Mouse (Mus musculus) kidney, postnatal 10 days (tissue): ENCODE data around the gene Mospd3.

Source experiments
- DNase-seq: peaks from one replicate; pipeline ENCODE4 v3.0.0; 2021; ENCODE audit warnings: mixed read lengths

Mospd3 gene

GRCm38 (mm10) chr5:137600619-137601364, at the start of gene Mospd3:
TSS of gene Mospd3 (minus strand) at chr5:137601058.
- peak; percentile 98 for DNase-seq

GRCm38 (mm10) chr5:137649669-137650571, 49.1 kb upstream of the Mospd3 start:
- DNase-seq = no peak

- DNase-seq = no peak
These were observed 48.4 kb upstream of the Mospd3 start for GRCm38 (mm10) chr5:137649251-137649650.

- no peak for DNase-seq
These were observed 47.2 kb upstream of the Mospd3 start for GRCm38 (mm10) chr5:137647827-137648601.

GRCm38 (mm10) chr5:137645652-137646091, 44.8 kb upstream of the Mospd3 start, which contains the start of gene Irs3:
TSS of gene Irs3 (minus strand) at chr5:137645714.
- DNase-seq = peak; percentile 56

- peak; percentile 56 for DNase-seq
These were observed 44.3 kb upstream of the Mospd3 start for GRCm38 (mm10) chr5:137645091-137645651.

- DNase-seq = no peak
These were observed 43.6 kb upstream of the Mospd3 start for GRCm38 (mm10) chr5:137644484-137644883.

- no peak for DNase-seq
These were observed 42.0 kb upstream of the Mospd3 start for GRCm38 (mm10) chr5:137642886-137643285.

GRCm38 (mm10) chr5:137641054-137641453, 40.2 kb upstream of the Mospd3 start, which contains the start of gene Sap25:
TSS of gene Sap25 (plus strand) at chr5:137641334.
- DNase-seq = peak; percentile 57

- no peak for DNase-seq
These were observed 38.6 kb upstream of the Mospd3 start for GRCm38 (mm10) chr5:137639472-137639871.

- no peak for DNase-seq
These were observed 32.7 kb upstream of the Mospd3 start for GRCm38 (mm10) chr5:137633397-137634084.

GRCm38 (mm10) chr5:137631591-137631990, 30.7 kb upstream of the Mospd3 start:
- DNase-seq = no peak

GRCm38 (mm10) chr5:137631171-137631570, 30.3 kb upstream of the Mospd3 start:
- peak; percentile 67 for DNase-seq

GRCm38 (mm10) chr5:137630602-137631001, 29.7 kb upstream of the Mospd3 start:
- DNase-seq = peak; percentile 77

GRCm38 (mm10) chr5:137629906-137630545, 29.2 kb upstream of the Mospd3 start:
- DNase-seq = peak; percentile 78

- peak; percentile 88 for DNase-seq
These were observed 28.5 kb upstream of the Mospd3 start for GRCm38 (mm10) chr5:137629306-137629721.

- DNase-seq = peak; percentile 99
These were observed 27.8 kb upstream of the Mospd3 start, which contains the start of the genes Fbxo24, Lrch4 and Gm20605 for GRCm38 (mm10) chr5:137628498-137629305. TSS of gene Fbxo24 (minus strand) at chr5:137629002. TSS of gene Lrch4 (plus strand) at chr5:137629121. TSS of gene Gm20605 (plus strand) at chr5:137629175.

- DNase-seq = peak; percentile 52
These were observed 27.1 kb upstream of the Mospd3 start for GRCm38 (mm10) chr5:137627991-137628390.

GRCm38 (mm10) chr5:137623937-137624530, 23.2 kb upstream of the Mospd3 start:
- no peak for DNase-seq

GRCm38 (mm10) chr5:137615347-137615746, 14.5 kb upstream of the Mospd3 start:
- no peak for DNase-seq
